Mouse (Mus musculus) ES-Bruce4 (cell line): ENCODE results near the gene Abcf2. TPM values are rescaled to one million over a fixed set of nuclear protein-coding genes. Genes with fewer than 3 reads are reported as not detected.
A peak's percentile ranks its signal among the peaks of the same experiment; 100 is the strongest.

ENCODE experiments used
- H3K27ac ChIP-seq: 2 replicates; pipeline ENCODE4 v1.5.1; 2012; ENCODE audit warnings: low read length, inconsistent platforms; ENCODE audit not compliant: insufficient read depth
- H3K27me3 ChIP-seq: 2 replicates; pipeline ENCODE4 v1.6.1; 2012; ENCODE audit warnings: mild to moderate bottlenecking, low read length, inconsistent platforms; ENCODE audit not compliant: control insufficient read depth, poor library complexity, insufficient read depth, severe bottlenecking
- H3K36me3 ChIP-seq: 2 replicates; pipeline ENCODE4 v1.6.1; 2012; ENCODE audit warnings: inconsistent platforms, mild to moderate bottlenecking, low read length, moderate library complexity; ENCODE audit not compliant: control insufficient read depth, poor library complexity, insufficient read depth, severe bottlenecking
- H3K4me1 ChIP-seq: one replicate; pipeline ENCODE4 v1.8.1; 2011; ENCODE audit warnings: low read length; ENCODE audit not compliant: control insufficient read depth, insufficient read depth
- H3K4me3 ChIP-seq: 2 replicates; pipeline ENCODE4 v1.5.1; 2011; ENCODE audit warnings: low read depth, mild to moderate bottlenecking, low read length
- H3K9ac ChIP-seq: 2 replicates; pipeline ENCODE4 v1.6.1; 2012; ENCODE audit warnings: low read depth, mild to moderate bottlenecking, inconsistent platforms; ENCODE audit not compliant: poor library complexity, severe bottlenecking
- H3K9me3 ChIP-seq: replicated peaks from 2 replicates; pipeline ENCODE4 v1.6.1; 2012; ENCODE audit warnings: mild to moderate bottlenecking, low read length, inconsistent platforms; ENCODE audit not compliant: control insufficient read depth, poor library complexity, insufficient read depth, severe bottlenecking
- CTCF ChIP-seq: IDR thresholded peaks from one replicate; pipeline ENCODE4 v1.8.1; 2011; ENCODE audit warnings: low read depth, low read length
- EP300 ChIP-seq: IDR thresholded peaks from 2 replicates; pipeline ENCODE4 v1.6.1; 2011; ENCODE audit warnings: low read depth, low read length; ENCODE audit not compliant: insufficient read depth
- POLR2A ChIP-seq: IDR thresholded peaks from one replicate; pipeline ENCODE4 v1.8.1; 2011; ENCODE audit warnings: low read length; ENCODE audit not compliant: insufficient read depth
- polyA plus RNA-seq: library from polyadenylated mRNA; stranded (reverse); fragments of >200 nt; gene quantifications from 2 replicates; pipeline ENCODE4 v1.2.4, GENCODE M21; 2011; ENCODE audit warnings: low read depth; ENCODE audit not compliant: missing spikeins, insufficient read depth, insufficient read length

The Abcf2 gene
- polyA plus RNA-seq, 1 experiment: 113 TPM

- Histone ChIP-seq H3K9ac (no peak overlapping the region; the same call in 1 of the 2 replicates), H3K27me3 (no peaks in the 10 kb centered on the region), H3K9me3 (no peaks in the 10 kb centered on the region), H3K4me3 (0 out of 2 replicates have a peak overlapping the region, but pooled peaks have one; percentile 18), H3K4me1 (no peaks in the 10 kb centered on the region), H3K27ac (no peak overlapping the region), H3K36me3 (no peaks in the 10 kb centered on the region)
- no peak for TF ChIP-seq EP300
- TF ChIP-seq POLR2A: no peak
- no peak for TF ChIP-seq CTCF
Observed at GRCm38 (mm10) chr5:24591268-24591721, 14.0 kb upstream of the Abcf2 start.

- no peaks in the 10 kb centered on the region for H3K27me3 ChIP-seq
- H3K36me3 ChIP-seq: no peaks in the 10 kb centered on the region
- H3K4me1 ChIP-seq: no peaks in the 10 kb centered on the region
- no peaks in the 10 kb centered on the region for H3K9me3 ChIP-seq
- no peak overlapping the region for H3K4me3 ChIP-seq
- H3K27ac ChIP-seq: no peak overlapping the region
- TF ChIP-seq POLR2A (no peak), CTCF (no peak), EP300 (no peak)
- no peak overlapping the region for H3K9ac ChIP-seq
Observed at GRCm38 (mm10) chr5:24589511-24590500, 12.5 kb upstream of the Abcf2 start.

DNA sequence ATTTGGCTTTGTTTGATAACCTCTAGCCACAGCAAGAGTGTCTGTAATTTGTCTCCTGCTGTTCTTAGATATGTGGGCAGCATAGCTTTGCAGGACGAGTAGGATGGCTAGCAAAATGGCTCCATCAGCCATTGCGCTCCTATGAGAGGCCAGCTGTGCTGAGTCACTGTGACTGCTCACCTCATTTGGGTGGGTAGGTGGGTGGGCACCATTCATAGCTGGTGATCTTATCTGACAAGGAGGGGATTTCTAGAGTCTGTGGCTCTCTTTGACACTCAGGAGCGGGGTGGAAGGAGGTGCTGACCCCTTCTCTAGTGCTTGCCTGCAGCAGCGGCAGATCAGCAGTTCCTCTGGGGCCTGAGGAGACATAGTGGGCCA, 9.9 kb upstream of the Abcf2 start:
- no peaks in the 10 kb centered on the region for H3K4me1 ChIP-seq
- peak overlapping the region; percentile 45 for H3K9ac ChIP-seq
- TF ChIP-seq CTCF (no peak), POLR2A (no peak), EP300 (no peak)
- H3K9me3 ChIP-seq: no peaks in the 10 kb centered on the region
- peak overlapping the region; percentile 70 for H3K4me3 ChIP-seq
- no peak overlapping the region for H3K27ac ChIP-seq
- H3K27me3 ChIP-seq: no peaks in the 10 kb centered on the region
- H3K36me3 ChIP-seq: no peaks in the 10 kb centered on the region

GRCm38 (mm10) chr5:24586547-24587199, 9.4 kb upstream of the Abcf2 start, which contains the start of gene Chpf2:
Chpf2 (plus strand) TSS chr5:24586741.
- H3K9ac ChIP-seq: peak within 1 kb of the TSS; percentile 45
- H3K4me1 ChIP-seq: no peaks in the 10 kb centered on the region
- H3K27ac ChIP-seq: no peak within 1 kb of the TSS

DNA sequence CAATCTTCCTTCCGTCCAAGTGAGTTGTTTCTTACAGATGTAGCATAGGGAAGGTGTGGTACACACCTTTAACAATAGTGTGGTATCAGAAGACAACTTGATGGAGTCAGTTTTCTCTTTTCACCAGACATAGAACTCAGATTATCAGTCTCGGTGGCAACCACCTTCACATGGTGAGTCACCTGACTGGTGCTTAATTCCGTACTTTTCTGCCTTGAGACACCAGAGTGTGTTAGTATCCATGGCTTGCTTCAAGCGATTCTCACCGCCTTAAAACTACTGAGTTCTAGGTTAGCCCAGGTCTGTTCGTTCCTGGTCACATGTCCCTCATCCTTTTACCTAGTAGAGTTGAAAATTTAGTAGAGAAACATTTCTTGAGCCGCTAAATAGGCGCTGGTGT, 8.8 kb upstream of the Abcf2 start:
- Histone ChIP-seq H3K4me3 (peak overlapping the region; percentile 70), H3K36me3 (no peaks in the 10 kb centered on the region), H3K27ac (no peak overlapping the region), H3K9me3 (no peaks in the 10 kb centered on the region), H3K27me3 (no peaks in the 10 kb centered on the region), H3K4me1 (no peaks in the 10 kb centered on the region), H3K9ac (peak overlapping the region; percentile 45)
- TF ChIP-seq CTCF (no peak), EP300 (no peak), POLR2A (no peak)

More at GRCm38 (mm10) chr5:24586547-24587199, 9.4 kb upstream of the Abcf2 start, which contains the start of gene Chpf2:
- Histone ChIP-seq H3K36me3 (no peaks in the 10 kb centered on the region), H3K4me3 (peak within 1 kb of the TSS; percentile 70), H3K9me3 (no peaks in the 10 kb centered on the region), H3K27me3 (no peaks in the 10 kb centered on the region)
- no peak for TF ChIP-seq POLR2A
- no peak for TF ChIP-seq CTCF
